Mouse (Mus musculus): Measurements from ENCODE around the gene Usp10.

GRCm38 (mm10) chr8:119986174-119986573, 76.0 kb downstream of the Usp10 start:
- TF ChIP-seq CTCF (IDR thresholded peaks at IDR 0.05; ENCODE audit: extremely low read depth, insufficient read depth, insufficient read length, insufficient replicate concordance) (no peak), POLR2A (IDR thresholded peaks at IDR 0.05; ENCODE audit: low read depth, low read length) (no peak)
